Mouse (Mus musculus): ENCODE results near the gene Npw.

Npw gene

DNA sequence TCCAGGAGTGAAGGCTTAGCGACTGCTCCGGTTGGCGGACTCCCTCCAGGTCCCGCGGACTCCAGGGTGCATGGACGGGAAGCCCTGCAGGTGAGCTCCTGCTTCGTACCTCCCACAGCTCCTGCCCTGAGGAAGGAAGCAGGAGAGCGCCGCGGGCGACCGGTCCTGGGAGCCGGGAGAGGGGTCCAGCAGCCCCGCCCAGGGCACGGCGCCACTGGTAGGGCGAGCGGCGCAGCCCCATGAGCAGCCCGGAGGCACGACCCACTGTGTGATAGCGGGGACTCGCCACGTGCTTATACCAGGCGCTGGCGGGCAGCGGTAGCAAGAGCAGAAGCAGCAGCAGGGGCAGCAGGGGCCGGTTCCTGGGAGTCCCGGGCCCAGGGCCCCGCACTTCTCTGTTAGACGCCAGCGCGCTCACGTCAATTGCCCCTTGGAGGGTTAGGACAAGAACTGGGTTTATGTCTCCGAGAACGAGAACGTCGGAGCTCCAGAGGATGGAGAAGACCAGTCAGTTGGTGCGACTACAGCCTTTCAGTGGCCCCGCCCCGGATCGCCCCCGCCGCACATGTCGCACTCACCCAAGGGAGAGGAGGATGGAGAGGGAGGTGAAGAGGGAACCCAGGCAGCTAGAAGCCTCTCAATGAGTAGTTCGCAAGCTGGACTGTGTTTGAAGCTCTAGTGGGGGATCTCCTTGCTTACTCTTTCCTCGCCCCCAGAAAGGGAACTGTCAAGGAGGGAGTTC lies at the start of gene Npw:
TSS of gene Npw (minus strand) at position 441 of the 742 bp plus-strand sequence.
- DNase-seq (ENCODE audit: low spot score) = no peak

GRCm38 (mm10) chr17:24707801-24708425 lies 49.7 kb upstream of the Npw start:
- DNase-seq (ENCODE audit: low spot score) = no peak

DNA sequence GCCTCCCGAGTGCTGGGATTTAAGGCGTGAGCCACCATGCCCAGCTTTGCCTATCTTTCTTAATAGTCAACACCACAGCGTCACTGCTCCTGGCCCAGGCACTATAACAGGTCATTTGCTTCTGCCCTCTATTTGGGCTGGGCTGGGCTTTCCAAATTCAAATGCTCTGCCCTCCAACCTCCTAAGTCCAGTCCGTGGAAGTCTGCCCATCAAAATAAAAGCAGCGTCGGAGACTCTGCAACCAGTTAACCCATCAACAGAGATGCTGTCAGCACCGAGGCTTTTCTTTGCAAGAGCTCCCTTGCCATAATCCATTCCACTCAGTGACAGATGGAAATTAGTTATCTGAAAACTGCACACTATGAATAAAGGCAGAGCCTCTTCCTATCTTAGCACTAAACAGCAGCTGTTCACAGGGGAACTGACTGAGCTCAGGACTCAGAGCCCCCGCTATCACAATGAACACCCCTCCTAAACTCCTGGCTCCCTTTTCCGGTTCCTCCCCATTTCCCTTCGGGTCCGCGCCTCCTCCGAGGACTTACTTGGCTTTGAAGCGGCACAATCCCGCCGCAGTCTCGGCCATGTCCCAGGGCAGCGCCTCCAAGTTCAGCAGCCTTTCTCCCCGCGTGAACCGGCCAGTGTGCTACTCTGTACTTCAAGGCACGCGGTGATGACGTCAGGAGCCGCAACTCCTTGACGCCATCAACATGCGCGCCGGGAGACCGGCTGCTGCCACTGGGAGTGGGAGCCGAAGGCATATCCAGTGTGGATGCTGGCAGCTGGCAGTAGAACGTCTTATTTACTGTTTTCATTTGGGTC lies 48.9 kb upstream of the Npw start, which contains the start of gene Tbl3:
TSS of gene Tbl3 (minus strand) at position 679 of the 819 bp plus-strand sequence.
- DNase-seq (ENCODE audit: low spot score) = peak; percentile 96

- DNase-seq (ENCODE audit: low spot score) = no peak
These were observed 47.6 kb upstream of the Npw start for GRCm38 (mm10) chr17:24705821-24706220.

- DNase-seq (ENCODE audit: low spot score) = no peak
These were observed 43.0 kb upstream of the Npw start for GRCm38 (mm10) chr17:24701251-24701650.

DNA sequence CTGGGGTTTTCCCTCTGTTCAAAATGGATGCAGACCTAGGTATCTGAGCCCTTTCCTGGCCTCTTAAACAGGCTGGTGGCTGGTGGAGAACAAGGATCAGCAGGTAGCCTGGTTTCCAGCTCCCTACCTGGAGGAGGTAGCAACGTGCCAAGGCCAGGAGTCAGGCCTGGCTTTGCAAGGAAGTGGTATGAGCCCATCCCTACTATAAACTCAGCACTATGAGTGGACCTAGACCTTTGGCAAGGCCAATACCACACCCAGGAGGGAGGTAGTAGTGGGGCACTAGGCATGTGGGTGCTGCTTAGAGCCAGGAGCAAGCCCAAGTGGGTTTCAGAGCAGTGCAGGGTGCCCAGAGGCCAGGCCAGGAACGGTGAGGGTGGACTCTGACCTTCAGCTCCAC lies 41.2 kb upstream of the Npw start:
- no peak for DNase-seq (ENCODE audit: low spot score)

GRCm38 (mm10) chr17:24698715-24699114 lies 40.5 kb upstream of the Npw start:
- DNase-seq (ENCODE audit: low spot score) = no peak

- DNase-seq (ENCODE audit: low spot score) = no peak
These were observed 39.7 kb upstream of the Npw start for GRCm38 (mm10) chr17:24697985-24698384.

GRCm38 (mm10) chr17:24696011-24696697 lies 37.9 kb upstream of the Npw start, which contains the start of the genes Gfer and Noxo1:
Gene Gfer, minus strand, starts transcription at chr17:24696156.
Gene Noxo1, plus strand, starts transcription at chr17:24696234.
- DNase-seq (ENCODE audit: low spot score) = peak; percentile 87

DNA sequence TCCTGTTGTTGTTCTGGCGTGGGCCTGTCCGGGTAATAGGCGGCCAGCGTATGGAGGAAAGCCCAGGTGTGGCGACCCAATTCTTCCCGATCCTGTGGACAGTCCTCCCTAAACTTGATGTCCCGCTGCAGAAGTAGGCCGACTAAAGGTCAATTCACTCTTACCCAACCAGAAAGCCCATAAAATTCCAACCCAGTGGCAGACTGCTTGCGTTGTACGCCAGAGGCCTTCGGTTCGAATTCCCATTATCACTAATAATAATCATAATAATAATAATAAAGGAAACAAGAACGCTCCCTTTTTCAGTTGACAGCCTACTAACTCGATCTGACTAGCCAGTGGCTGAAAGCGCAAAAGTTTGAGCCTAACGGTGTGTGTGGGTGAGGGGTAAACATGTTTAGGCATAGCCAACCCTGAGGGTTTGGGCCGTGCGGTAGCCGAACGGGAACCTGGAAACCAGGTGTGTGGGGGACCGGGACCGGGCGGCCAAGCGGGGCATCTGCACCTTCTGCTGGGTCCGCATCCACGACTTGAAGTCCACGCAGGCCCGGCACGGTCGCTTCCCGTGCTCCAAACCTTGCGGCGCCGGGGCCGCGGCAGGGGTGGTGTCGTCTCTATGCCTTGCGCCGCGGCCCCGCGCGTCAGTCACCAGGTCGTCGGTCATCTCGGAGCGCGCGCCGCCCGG lies 37.2 kb upstream of the Npw start:
- DNase-seq (ENCODE audit: low spot score) = peak; percentile 63

- no peak for DNase-seq (ENCODE audit: low spot score)
These were observed 34.1 kb upstream of the Npw start for GRCm38 (mm10) chr17:24692385-24692784.

DNA sequence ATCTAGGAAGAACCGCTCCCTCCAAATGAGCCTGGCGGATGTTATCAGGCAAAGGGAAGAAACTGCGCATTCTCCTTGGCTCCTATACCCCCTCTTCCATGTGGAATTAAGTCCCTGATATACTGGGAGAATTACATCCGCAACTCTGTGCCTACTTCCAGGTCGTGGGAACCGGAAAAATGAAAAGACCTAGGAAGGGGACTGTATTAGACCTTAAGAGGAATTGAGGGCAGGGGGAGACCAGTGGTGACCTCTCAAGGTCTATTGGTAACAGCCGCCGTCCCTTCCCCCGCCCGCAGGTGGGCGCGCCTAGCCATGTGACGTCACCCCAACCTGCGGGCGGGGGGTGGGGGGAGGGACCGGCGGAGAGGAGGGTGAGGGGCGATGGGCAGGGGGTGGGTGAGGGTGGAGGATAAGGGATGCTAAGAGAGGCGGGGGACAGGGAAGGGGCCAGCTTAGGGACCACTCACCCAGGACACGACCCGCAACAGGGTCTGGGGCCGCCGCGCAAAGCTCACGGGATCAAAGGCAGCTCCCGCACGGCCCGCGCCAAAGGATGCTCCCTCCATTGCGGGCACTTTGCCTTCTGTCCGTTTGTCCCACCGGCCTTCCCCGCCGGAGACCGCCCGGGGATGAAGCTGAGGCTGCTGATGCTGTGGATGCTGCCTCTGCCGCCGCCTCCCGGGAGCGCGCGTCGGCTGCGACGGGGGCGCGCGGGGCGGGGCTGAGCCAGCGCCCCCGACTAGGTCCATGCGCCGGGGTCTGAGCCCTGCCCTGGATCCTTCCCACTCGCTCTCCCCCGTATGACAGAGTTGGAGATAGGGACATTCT lies 31.2 kb upstream of the Npw start, which contains the start of gene Syngr3:
TSS of gene Syngr3 (minus strand) at position 705 of the 831 bp plus-strand sequence.
- DNase-seq (ENCODE audit: low spot score) = no peak

DNA sequence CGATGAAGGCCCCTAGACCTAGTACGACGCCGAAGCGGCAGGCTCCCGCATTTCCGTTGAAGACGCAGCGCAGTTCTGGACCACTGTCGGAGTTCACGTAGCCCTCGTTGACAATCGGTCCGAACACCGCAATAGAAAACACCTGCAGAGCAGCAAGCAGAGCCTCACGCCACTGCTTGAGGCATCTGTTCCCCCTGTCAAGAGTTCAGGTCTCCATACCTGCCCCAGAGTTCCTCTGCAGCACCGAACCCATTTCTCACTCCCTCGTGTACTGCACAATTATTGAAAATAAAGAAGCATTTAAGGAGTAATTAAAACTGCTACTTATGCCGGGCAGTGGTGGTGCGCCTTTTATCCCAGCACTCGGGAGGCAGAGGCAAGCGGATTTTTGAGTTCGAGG lies 29.3 kb upstream of the Npw start:
- no peak for DNase-seq (ENCODE audit: low spot score)

DNA sequence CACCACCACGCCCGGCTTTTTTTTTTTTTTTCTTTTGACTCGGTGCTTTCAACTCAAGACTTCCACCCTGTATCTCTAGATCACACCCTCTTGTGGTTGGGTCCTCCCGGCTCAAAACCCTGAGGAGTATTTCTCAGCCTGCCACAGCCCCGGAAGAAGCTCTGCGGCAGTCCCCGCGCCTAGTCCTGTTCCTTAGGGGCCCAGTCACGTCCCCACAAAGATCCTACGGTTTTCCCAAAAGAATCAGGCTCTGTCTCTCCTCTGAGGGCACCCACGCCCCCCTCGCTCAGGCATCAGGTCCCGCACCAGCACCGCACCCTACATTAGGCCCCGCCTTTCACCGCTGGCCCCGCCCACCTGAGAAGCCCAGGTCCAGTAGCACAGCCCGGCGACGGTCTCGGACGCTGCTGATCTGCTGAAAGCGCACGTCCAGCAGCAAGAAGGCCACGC lies 28.9 kb upstream of the Npw start:
- no peak for DNase-seq (ENCODE audit: low spot score)

DNA sequence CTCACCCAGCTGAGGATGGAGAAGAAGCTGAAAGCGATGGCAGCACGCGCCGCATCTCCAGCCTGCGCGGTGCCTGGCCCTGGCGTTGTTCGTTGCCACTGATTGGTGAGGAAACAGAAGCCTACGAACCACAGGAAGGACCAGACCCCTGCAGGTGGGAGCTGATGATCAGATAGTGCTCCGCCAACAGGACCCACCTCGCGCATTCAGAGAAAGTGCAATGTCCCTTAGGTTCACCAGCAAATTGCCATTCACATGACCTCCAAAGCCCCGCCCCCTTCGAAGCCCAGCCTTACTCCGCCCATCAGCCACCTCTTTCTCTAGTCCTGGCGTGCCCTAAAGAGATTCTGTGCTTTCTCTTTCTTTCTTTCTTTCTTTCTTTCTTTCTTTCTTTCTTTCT lies 28.3 kb upstream of the Npw start:
- no peak for DNase-seq (ENCODE audit: low spot score)

DNA sequence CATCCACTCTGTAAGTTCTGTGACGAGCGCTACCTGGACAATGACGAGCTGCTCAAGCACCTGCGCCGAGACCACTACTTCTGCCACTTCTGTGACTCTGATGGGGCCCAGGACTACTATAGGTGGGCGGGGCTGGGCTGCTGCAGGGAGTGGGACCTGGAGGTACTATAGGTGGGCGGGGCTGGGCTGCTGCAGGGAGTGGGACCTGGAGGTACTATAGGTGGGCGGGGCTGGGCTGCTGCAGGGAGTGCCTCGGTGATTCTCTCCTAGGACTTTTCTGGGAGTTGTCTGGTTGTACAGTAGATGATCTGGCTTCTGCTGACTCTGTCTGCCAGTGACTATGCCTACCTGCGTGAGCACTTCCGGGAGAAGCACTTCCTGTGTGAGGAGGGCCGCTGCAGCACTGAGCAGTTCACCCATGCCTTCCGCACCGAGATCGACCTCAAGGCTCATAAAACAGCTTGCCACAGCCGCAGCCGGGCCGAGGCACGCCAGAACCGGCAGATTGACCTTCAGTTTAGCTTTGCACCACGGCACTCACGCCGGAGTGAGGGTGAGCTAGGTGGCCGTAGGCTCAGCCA lies 19.3 kb upstream of the Npw start:
- DNase-seq (ENCODE audit: low spot score) = no peak

GRCm38 (mm10) chr17:24676877-24677276 lies 18.6 kb upstream of the Npw start:
- no peak for DNase-seq (ENCODE audit: low spot score)

GRCm38 (mm10) chr17:24676187-24676586 lies 17.9 kb upstream of the Npw start:
- DNase-seq (ENCODE audit: low spot score) = peak; percentile 80

- DNase-seq (ENCODE audit: low spot score) = no peak
These were observed 16.0 kb upstream of the Npw start for GRCm38 (mm10) chr17:24674277-24674676.

- DNase-seq (ENCODE audit: low spot score) = peak; percentile 70
These were observed 13.9 kb upstream of the Npw start for GRCm38 (mm10) chr17:24672141-24672540.
